ENCODE assay signal across 11 mouse cellular contexts in genomic region chr16:10286513-10287268, GRCm38 (mm10). TPM values are rescaled to one million over a fixed set of nuclear protein-coding genes. Genes with fewer than 3 reads are reported as not detected.
A peak's percentile ranks its signal among the peaks of the same experiment; 100 is the strongest.
DNase-seq lines count a peak whose midpoint lies in the region; ATAC-seq and TF ChIP-seq lines count a peak whose summit lies in the region.
"Had no signal": no experiment of that assay in that cellular context is flagged by ENCODE, and none has a peak within 500 bp of the region (broad histone marks: within the 10 kb centered on the region; RNA-seq: fewer than 3 reads in every experiment).

No protein-coding gene starts in this region.

- H3K27ac ChIP-seq in cerebellum, adult 2 months (ENCODE audit: insufficient read depth, low read length), result no peak overlapping the region
- H3K27ac ChIP-seq in lung, postnatal 0 days (ENCODE audit: low read length), result peak overlapping the region; percentile 29; the same call in 1 of the 2 replicates
- H3K27ac ChIP-seq in embryonic fibroblast, embryonic 13.5 days (ENCODE audit: insufficient read depth, low read length), result peak overlapping the region; percentile 79
- no peak overlapping the region for H3K27ac ChIP-seq in intestine, postnatal 0 days (ENCODE audit: low read depth, low read length)

- no peak overlapping the region for H3K9ac ChIP-seq in lung, postnatal 0 days (replicated peaks; ENCODE audit: low read depth)
- no peak overlapping the region for H3K9ac ChIP-seq in intestine, postnatal 0 days (ENCODE audit: low read depth, low read length)

- TF ChIP-seq POLR2A in cerebellum, adult 2 months (IDR thresholded peaks at IDR 0.05; ENCODE audit: borderline replicate concordance, insufficient read depth, low read length), result no peak
- peak; percentile 39; the same call in 1 of the 2 replicates for TF ChIP-seq POLR2A in embryonic fibroblast, embryonic 13.5 days (IDR thresholded peaks at IDR 0.05; ENCODE audit: low read depth, low read length)
- no peak for TF ChIP-seq POLR2A in myocyte (IDR thresholded peaks at IDR 0.05; ENCODE audit: insufficient read length, low read depth)

- H3K4me1 ChIP-seq in cerebellum, adult 2 months (ENCODE audit: control insufficient read depth, insufficient read depth, low read length), result no peaks in the 10 kb centered on the region
- H3K4me1 ChIP-seq in lung, postnatal 0 days (ENCODE audit: insufficient read depth, low read depth, low read length), result no peaks in the 10 kb centered on the region; the same call in 1 of the 2 replicates
- H3K4me1 ChIP-seq in embryonic fibroblast, embryonic 13.5 days (ENCODE audit: control insufficient read depth, insufficient read depth, low read length), result peaks cover 10% of the 10 kb centered on the region
- H3K4me1 ChIP-seq in intestine, postnatal 0 days (replicated peaks; ENCODE audit: control insufficient read depth, insufficient read depth, low read length), result no peaks in the 10 kb centered on the region

- H3K9me3 ChIP-seq in lung, postnatal 0 days (ENCODE audit: low read length), result no peaks in the 10 kb centered on the region
- H3K9me3 ChIP-seq in intestine, postnatal 0 days (ENCODE audit: control insufficient read depth), result no peaks in the 10 kb centered on the region

- no peak for TF ChIP-seq CTCF in cerebellum, adult 2 months (IDR thresholded peaks at IDR 0.05; ENCODE audit: borderline replicate concordance, insufficient read depth, low read depth, low read length)
- TF ChIP-seq CTCF in lung, postnatal 0 days (IDR thresholded peaks at IDR 0.05), result no peak
- no peak for TF ChIP-seq CTCF in embryonic fibroblast, embryonic 13.5 days (IDR thresholded peaks at IDR 0.05; ENCODE audit: borderline replicate concordance, insufficient read depth, low read length)
- no peak for TF ChIP-seq CTCF in intestine, postnatal 0 days (IDR thresholded peaks at IDR 0.05; ENCODE audit: low read depth)

- H3ac ChIP-seq in myocyte (ENCODE audit: control insufficient read depth, insufficient read length), result no peak overlapping the region

- H3K4me3 ChIP-seq in cerebellum, adult 2 months (replicated peaks; ENCODE audit: insufficient read depth, low read depth, low read length), result no peak overlapping the region
- no peak overlapping the region for H3K4me3 ChIP-seq in lung, postnatal 0 days (ENCODE audit: low read depth, low read length)
- H3K4me3 ChIP-seq in embryonic fibroblast, embryonic 13.5 days (ENCODE audit: insufficient read depth, low read length), result no peak overlapping the region
- no peak overlapping the region for H3K4me3 ChIP-seq in myocyte
- no peak overlapping the region for H3K4me3 ChIP-seq in intestine, postnatal 0 days (ENCODE audit: low read depth, low read length)

- no peaks in the 10 kb centered on the region for H3K27me3 ChIP-seq in cerebellum, adult 2 months (ENCODE audit: control insufficient read depth, insufficient read depth, low read length)
- H3K27me3 ChIP-seq in lung, postnatal 0 days (replicated peaks; ENCODE audit: insufficient read depth, low read length), result no peaks in the 10 kb centered on the region
- no peaks in the 10 kb centered on the region for H3K27me3 ChIP-seq in myocyte (ENCODE audit: control insufficient read depth, insufficient read depth, insufficient read length)
- H3K27me3 ChIP-seq in intestine, postnatal 0 days (replicated peaks; ENCODE audit: control insufficient read depth, insufficient read depth, low read length), result no peaks in the 10 kb centered on the region

- no peak for TF ChIP-seq EP300 in lung, postnatal 0 days (IDR thresholded peaks at IDR 0.05)

- DNase-seq in cerebellum, adult 2 months, result peak; percentile 19 to 52
- DNase-seq in cerebellum, adult 11-12 months, result no peak
- DNase-seq in lung, postnatal 0 days (ENCODE audit: low spot score), result peak; percentile 72
- DNase-seq in lung, postnatal 10 days, result no peak
- no peak for DNase-seq in spleen, postnatal 14 days (ENCODE audit: low spot score in 2 of 2)
- DNase-seq: kidney, adult 8-10 months; lung, postnatal 14 days had no signal

- H3K4me2 ChIP-seq in lung, postnatal 0 days (replicated peaks; ENCODE audit: low read depth, low read length), result no peak overlapping the region
- H3K4me2 ChIP-seq in myocyte (ENCODE audit: low read depth), result peak overlapping the region; percentile 59
- no peak overlapping the region for H3K4me2 ChIP-seq in intestine, postnatal 0 days (replicated peaks; ENCODE audit: low read depth)

- 47% methylated on average over 9 of the region's 9 CpGs for WGBS in cerebellum, adult 2 months
- WGBS in lung, postnatal 0 days, result 49% methylated on average over 9 of the region's 9 CpGs
- 74% methylated on average over 9 of the region's 9 CpGs for whole genome bisulfite sequencing in intestine, postnatal 0 days

- peaks cover 42% of the 10 kb centered on the region for H3K36me3 ChIP-seq in lung, postnatal 0 days (ENCODE audit: insufficient read depth, low read length)
- peaks cover 80% of the 10 kb centered on the region for H3K36me3 ChIP-seq in myocyte (ENCODE audit: control insufficient read depth, insufficient read depth)
- 0 out of 2 replicates have a peak, but pooled peaks cover 3% of the 10 kb centered on the region for H3K36me3 ChIP-seq in intestine, postnatal 0 days (ENCODE audit: control insufficient read depth, insufficient read depth)

- H3K79me2 ChIP-seq in myocyte (ENCODE audit: control insufficient read depth, insufficient read depth), result peaks cover 3% of the 10 kb centered on the region

- ATAC-seq in lung, postnatal 0 days, result peak; percentile 47
- ATAC-seq in intestine, postnatal 0 days, result no peak
- ATAC-seq: CD4-positive, CD25-positive, alpha-beta regulatory T cell, adult 4 months had no signal

TF ChIP-seq in myocyte, 11 proteins besides CTCF, POLR2A, EP300 and RAD21:
- no peak for TF ChIP-seq POLR2AphosphoS2 (IDR thresholded peaks at IDR 0.05; ENCODE audit: insufficient read length, low read depth)
- no peak for TF ChIP-seq CEBPB (IDR thresholded peaks at IDR 0.05; ENCODE audit: insufficient read depth, poor library complexity, severe bottlenecking)
- TF ChIP-seq MYOD1 (IDR thresholded peaks at IDR 0.05; ENCODE audit: control insufficient read depth in 1 of 3, insufficient read length in 2 of 3, low read depth in 2 of 3), result no peak
TF ChIP-seq in myocyte: peak in this region for 0.

RNA-seq across cellular contexts. Expression of gene Emp2, which starts 27.1 kb away (rescaled TPM):
- 16.2 and 18.9 TPM in 2 replicates for polyA plus RNA-seq in cerebellum, adult 2 months (2012; rRNA removed)
- 584 and 640 TPM in 2 replicates for polyA plus RNA-seq in lung, postnatal 0 days (2015; fragmentation: Nextera tagmentation; extraction: Ambion mirVana)
- 127 TPM in 2 replicates for polyA plus RNA-seq in embryonic fibroblast, embryonic 13.5 days (2011; ENCODE audit: insufficient read length, low read depth, missing spikeins)
- polyA plus RNA-seq in myocyte (2012; fragmentation: generic; extraction: Trizol), result 212 TPM
- 8.7 and 9.5 TPM in 2 replicates for polyA plus RNA-seq in intestine, postnatal 0 days (2015; fragmentation: Nextera tagmentation; extraction: Ambion mirVana)
- polyA plus RNA-seq: CD4-positive, CD25-positive, alpha-beta regulatory T cell, adult 4 months had no signal

Comparison
In these comparisons a context has a peak if more than half of its experiments do, and no peak if none do; other contexts are left out.
1. DNase-seq: peak in cerebellum, adult 2 months (2 of 2) and lung, postnatal 0 days (single experiment); none in cerebellum, adult 11-12 months (single experiment), lung, postnatal 10 days (single experiment) and spleen, postnatal 14 days (0 of 2).
2. H3K27ac ChIP-seq: peak in lung, postnatal 0 days (single experiment) and embryonic fibroblast, embryonic 13.5 days (single experiment); none in cerebellum, adult 2 months (single experiment) and intestine, postnatal 0 days (single experiment).